Comparison of ENCODE assay signal across 9 mouse cellular contexts in the genomic region with DNA sequence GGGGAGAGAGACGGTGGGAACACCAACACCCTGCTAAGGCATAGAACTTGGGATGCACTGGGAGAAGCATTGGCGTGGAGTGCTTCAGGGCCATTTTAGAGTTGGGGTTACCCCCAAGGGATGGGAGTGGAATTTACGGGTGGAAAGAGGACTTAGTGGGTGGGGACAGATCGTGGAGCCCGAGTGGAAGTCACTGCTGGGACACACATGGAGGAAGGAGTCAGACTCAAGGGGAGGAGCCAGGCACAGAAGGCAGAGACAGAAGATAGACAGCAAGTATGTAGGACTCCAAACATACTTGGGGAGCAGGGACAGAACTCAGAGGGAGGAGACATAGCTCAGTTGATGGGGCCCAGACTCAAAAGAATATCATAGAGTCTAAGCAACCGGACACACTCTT. TPM values are rescaled to one million over a fixed set of nuclear protein-coding genes. Genes with fewer than 3 reads are reported as not detected.
A peak's percentile ranks its signal among the peaks of the same experiment; 100 is the strongest.
DNase-seq lines count a peak whose midpoint lies in the region; ATAC-seq and TF ChIP-seq lines count a peak whose summit lies in the region.
"Had no signal": no experiment of that assay in that cellular context is flagged by ENCODE, and none has a peak within 500 bp of the region (broad histone marks: within the 10 kb centered on the region; RNA-seq: fewer than 3 reads in every experiment).

No protein-coding gene starts in this region.

- peak; percentile 30; the same call in 1 of the 2 replicates for TF ChIP-seq POLR2A in cortical plate, adult 2 months (IDR thresholded peaks at IDR 0.05; ENCODE audit: extremely low read depth, insufficient read depth, low read length)

- no peak for TF ChIP-seq CTCF in cortical plate, adult 2 months (IDR thresholded peaks at IDR 0.05; ENCODE audit: extremely low read depth, insufficient read depth, low read length)

- H3K9ac ChIP-seq in heart, embryonic 16.5 days (ENCODE audit: low read length) = no peak overlapping the region
- 0 out of 2 replicates have a peak overlapping the region, but pooled peaks have one; percentile 51 for H3K9ac ChIP-seq in hindbrain, embryonic 13.5 days
- H3K9ac ChIP-seq in midbrain, embryonic 13.5 days (replicated peaks) = no peak overlapping the region; the same call in 1 of the 2 replicates

- peaks cover 8% of the 10 kb centered on the region for H3K4me1 ChIP-seq in heart, embryonic 16.5 days (ENCODE audit: control insufficient read depth, insufficient read depth, low read length)
- H3K4me1 ChIP-seq in cortical plate, adult 2 months (ENCODE audit: control insufficient read depth, insufficient read depth, low read length) = peaks cover 2% of the 10 kb centered on the region; the same call in 1 of the 2 replicates
- H3K4me1 ChIP-seq in hindbrain, embryonic 13.5 days (replicated peaks) = peaks cover 21% of the 10 kb centered on the region
- H3K4me1 ChIP-seq in midbrain, embryonic 13.5 days (replicated peaks) = peaks cover 21% of the 10 kb centered on the region

- ATAC-seq in heart, embryonic 16.5 days (replicated peaks; ENCODE audit: extremely low read depth, insufficient read depth, low FRiP score) = no peak
- no peak; the same call in 1 of the 2 replicates for ATAC-seq in hindbrain, embryonic 13.5 days (ENCODE audit: low FRiP score)
- ATAC-seq in midbrain, embryonic 13.5 days = no peak

- H3K4me3 ChIP-seq in heart, embryonic 16.5 days (ENCODE audit: low read length) = peak overlapping the region; percentile 48
- peak overlapping the region; percentile 6; the same call in 1 of the 2 replicates for H3K4me3 ChIP-seq in cortical plate, adult 2 months (ENCODE audit: insufficient read depth, low read length)
- H3K4me3 ChIP-seq in hindbrain, embryonic 13.5 days = peak overlapping the region; percentile 37
- peak overlapping the region; percentile 39 for H3K4me3 ChIP-seq in midbrain, embryonic 13.5 days (replicated peaks)

- H3K27me3 ChIP-seq in heart, embryonic 16.5 days (ENCODE audit: control insufficient read depth, insufficient read depth, low read length) = peaks cover 49% of the 10 kb centered on the region
- peaks cover 53% of the 10 kb centered on the region for H3K27me3 ChIP-seq in hindbrain, embryonic 13.5 days
- peaks cover 52% of the 10 kb centered on the region for H3K27me3 ChIP-seq in midbrain, embryonic 13.5 days

- WGBS in heart, embryonic 16.5 days = 25% methylated on average over 6 of the region's 6 CpGs
- 26% methylated on average over 6 of the region's 6 CpGs for WGBS in hindbrain, embryonic 13.5 days
- WGBS in midbrain, embryonic 13.5 days = 25% methylated on average over 6 of the region's 6 CpGs

- H3K9me3 ChIP-seq in heart, embryonic 16.5 days (replicated peaks; ENCODE audit: control insufficient read depth, low read length) = no peaks in the 10 kb centered on the region
- no peaks in the 10 kb centered on the region for H3K9me3 ChIP-seq in hindbrain, embryonic 13.5 days
- H3K9me3 ChIP-seq in midbrain, embryonic 13.5 days = no peaks in the 10 kb centered on the region

- intact Hi-C loops in left cerebral cortex, postnatal 14 days (cut with DNase I) = loop anchor here (2.0 kb wide), 2 partner anchors 36 to 136 kb away; no protein-coding TSS in a partner anchor

- H3K36me3 ChIP-seq in heart, embryonic 16.5 days (ENCODE audit: control insufficient read depth, insufficient read depth) = peaks cover 6% of the 10 kb centered on the region; the same call in 1 of the 2 replicates
- peaks cover 34% of the 10 kb centered on the region for H3K36me3 ChIP-seq in hindbrain, embryonic 13.5 days
- peaks cover 27% of the 10 kb centered on the region for H3K36me3 ChIP-seq in midbrain, embryonic 13.5 days

- no peak for DNase-seq in heart, adult 18-20 months
- no peak for DNase-seq in embryo, embryonic 11 days
- DNase-seq in left cerebral cortex, postnatal 14 days (ENCODE audit: low spot score in 2 of 2) = no peak
- no peak for DNase-seq in spleen, postnatal 36 days (ENCODE audit: low spot score in 2 of 2)

- peak overlapping the region; percentile 74 for H3K4me2 ChIP-seq in heart, embryonic 16.5 days (ENCODE audit: low read depth, low read length)
- peak overlapping the region; percentile 68 for H3K4me2 ChIP-seq in hindbrain, embryonic 13.5 days
- H3K4me2 ChIP-seq in midbrain, embryonic 13.5 days (replicated peaks) = peak overlapping the region; percentile 67

- H3K27ac ChIP-seq in heart, embryonic 16.5 days (ENCODE audit: low read length) = no peak overlapping the region
- no peak overlapping the region for H3K27ac ChIP-seq in cortical plate, adult 2 months (ENCODE audit: insufficient read depth, low read length)
- peak overlapping the region; percentile 23; the same call in 1 of the 2 replicates for H3K27ac ChIP-seq in hindbrain, embryonic 13.5 days
- no peak overlapping the region for H3K27ac ChIP-seq in midbrain, embryonic 13.5 days

RNA-seq across cellular contexts. Expression of gene Slc17a7, which starts 1.2 kb away (rescaled TPM):
- 3.6 and 4.7 TPM in 2 replicates for polyA plus RNA-seq in heart, embryonic 16.5 days (2015; fragmentation: Nextera tagmentation; extraction: Ambion mirVana)
- 10 to 100 TPM; 29.7 to 32.4 TPM for total RNA-seq in heart, adult 18-20 months (2021)
- 1,033 and 1,121 TPM in 2 replicates for polyA plus RNA-seq in cortical plate, adult 2 months (2012; rRNA removed)
- 0.42 and 0.62 TPM in 2 replicates for polyA plus RNA-seq in hindbrain, embryonic 13.5 days (2015; fragmentation: Nextera tagmentation; extraction: Ambion mirVana)
- 0.34 and 1.8 TPM in 2 replicates for polyA plus RNA-seq in midbrain, embryonic 13.5 days (2015; fragmentation: Nextera tagmentation; extraction: Ambion mirVana)
- 1,000 to 10,000 TPM; 1,570 to 1,628 TPM for total RNA-seq in left cerebral cortex, postnatal 14 days (2021)

RNA-seq across cellular contexts. Expression of gene Aldh16a1, which starts 8.2 kb away (rescaled TPM):
- 33.9 and 38.2 TPM in 2 replicates for polyA plus RNA-seq in heart, embryonic 16.5 days (2015; fragmentation: Nextera tagmentation; extraction: Ambion mirVana)
- total RNA-seq in heart, adult 18-20 months (2021) = 10 to 100 TPM; 21.5 to 26.8 TPM
- 8.1 and 10.3 TPM in 2 replicates for polyA plus RNA-seq in cortical plate, adult 2 months (2012; rRNA removed)
- 23.7 and 24.5 TPM in 2 replicates for polyA plus RNA-seq in hindbrain, embryonic 13.5 days (2015; fragmentation: Nextera tagmentation; extraction: Ambion mirVana)
- polyA plus RNA-seq in midbrain, embryonic 13.5 days (2015; fragmentation: Nextera tagmentation; extraction: Ambion mirVana) = 24.7 and 27.2 TPM in 2 replicates
- total RNA-seq in left cerebral cortex, postnatal 14 days (2021) = 10 to 100 TPM; 10.7 to 13.5 TPM

RNA-seq across cellular contexts. Expression of gene Pih1d1, which starts 8.4 kb away (rescaled TPM):
- 76.8 and 82.5 TPM in 2 replicates for polyA plus RNA-seq in heart, embryonic 16.5 days (2015; fragmentation: Nextera tagmentation; extraction: Ambion mirVana)
- total RNA-seq in heart, adult 18-20 months (2021) = 10 to 100 TPM; 35.5 to 42.7 TPM
- 59.4 and 60.2 TPM in 2 replicates for polyA plus RNA-seq in cortical plate, adult 2 months (2012; rRNA removed)
- 85.6 and 94.4 TPM in 2 replicates for polyA plus RNA-seq in hindbrain, embryonic 13.5 days (2015; fragmentation: Nextera tagmentation; extraction: Ambion mirVana)
- 93.0 and 96.0 TPM in 2 replicates for polyA plus RNA-seq in midbrain, embryonic 13.5 days (2015; fragmentation: Nextera tagmentation; extraction: Ambion mirVana)
- 10 to 100 TPM; 46.9 to 48.4 TPM for total RNA-seq in left cerebral cortex, postnatal 14 days (2021)

RNA-seq across cellular contexts. Expression of gene Gfy, which starts 16.8 kb away (rescaled TPM):
- polyA plus RNA-seq in heart, embryonic 16.5 days (2015; fragmentation: Nextera tagmentation; extraction: Ambion mirVana) = not detected in 2 replicates
- not detected for total RNA-seq in heart, adult 18-20 months (2021)
- 0.38 and 0.62 TPM in 2 replicates for polyA plus RNA-seq in cortical plate, adult 2 months (2012; rRNA removed)
- polyA plus RNA-seq in hindbrain, embryonic 13.5 days (2015; fragmentation: Nextera tagmentation; extraction: Ambion mirVana) = not detected in 2 replicates
- polyA plus RNA-seq in midbrain, embryonic 13.5 days (2015; fragmentation: Nextera tagmentation; extraction: Ambion mirVana) = not detected in 2 replicates
- total RNA-seq in left cerebral cortex, postnatal 14 days (2021) = under 1 TPM in 1 of 2 experiments, not detected in 1; 0.18 TPM

RNA-seq across cellular contexts. Expression of gene Pth2, which starts 18.2 kb away (rescaled TPM):
- polyA plus RNA-seq in heart, embryonic 16.5 days (2015; fragmentation: Nextera tagmentation; extraction: Ambion mirVana) = 0.42 TPM in 1 of 2 replicates, not detected in the other
- not detected for total RNA-seq in heart, adult 18-20 months (2021)
- polyA plus RNA-seq in cortical plate, adult 2 months (2012; rRNA removed) = not detected in 2 replicates
- polyA plus RNA-seq in hindbrain, embryonic 13.5 days (2015; fragmentation: Nextera tagmentation; extraction: Ambion mirVana) = 0.66 TPM in 1 of 2 replicates, not detected in the other
- polyA plus RNA-seq in midbrain, embryonic 13.5 days (2015; fragmentation: Nextera tagmentation; extraction: Ambion mirVana) = 1.8 and 2.1 TPM in 2 replicates
- total RNA-seq in left cerebral cortex, postnatal 14 days (2021) = not detected
- total RNA-seq: left cerebral cortex, postnatal 4 days had no signal

Comparison
In these comparisons a context has a peak if more than half of its experiments do, and no peak if none do; other contexts are left out.
1. RNA of gene Slc17a7, which starts 1.2 kb away (polyA plus RNA-seq): 1,033 to 1,121 TPM in cortical plate, adult 2 months; 3.6 to 4.7 TPM in heart, embryonic 16.5 days, 0.34 to 1.8 TPM in midbrain, embryonic 13.5 days and 0.42 to 0.62 TPM in hindbrain, embryonic 13.5 days; every median in the first group is over 100 times any median in the second.
2. Peak in every context shown above with its lines, with median percentiles within 50 percentile points of each other: H3K4me2 ChIP-seq and H3K4me3 ChIP-seq.